Mouse (Mus musculus) T-cell, adult 2 months (primary cell): Measurements from ENCODE around the gene Nedd4.

Experiments
- DNase-seq: peaks from one replicate; pipeline ENCODE4 v3.0.0; 2022; ENCODE audit warnings: low spot score

Gene Nedd4

GRCm38 (mm10) chr9:72678771-72679170 lies 16.6 kb downstream of the Nedd4 start:
- DNase-seq: no peak

GRCm38 (mm10) chr9:72681652-72682228 lies 19.6 kb downstream of the Nedd4 start:
- DNase-seq: no peak

GRCm38 (mm10) chr9:72683268-72683667 lies 21.1 kb downstream of the Nedd4 start:
- DNase-seq: no peak

- no peak for DNase-seq
These were observed 23.1 kb downstream of the Nedd4 start for GRCm38 (mm10) chr9:72685231-72685630.

GRCm38 (mm10) chr9:72686506-72686905 lies 24.4 kb downstream of the Nedd4 start:
- DNase-seq: no peak

GRCm38 (mm10) chr9:72689522-72689921 lies 27.4 kb downstream of the Nedd4 start:
- DNase-seq: no peak

DNA sequence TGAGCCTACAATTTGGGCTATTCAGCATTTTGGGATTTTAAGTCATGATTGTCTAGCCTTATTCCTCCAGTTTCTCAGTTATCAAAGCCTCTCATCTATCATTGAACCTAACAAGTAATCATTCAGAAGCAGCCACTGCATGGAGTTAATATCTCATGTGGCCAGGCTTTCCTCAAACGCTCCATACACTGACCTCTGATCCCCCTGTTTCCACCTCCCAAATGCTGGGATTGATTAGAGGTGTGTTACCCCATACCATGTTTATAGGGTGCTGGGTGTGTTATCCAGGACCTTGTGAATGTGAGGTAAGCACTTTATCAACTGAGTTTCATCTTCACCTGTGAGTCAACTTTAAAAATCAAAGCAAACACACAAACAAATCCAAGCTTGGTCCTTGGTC lies 28.7 kb downstream of the Nedd4 start:
- DNase-seq: no peak

GRCm38 (mm10) chr9:72691942-72692341 lies 29.8 kb downstream of the Nedd4 start:
- DNase-seq: no peak

DNA sequence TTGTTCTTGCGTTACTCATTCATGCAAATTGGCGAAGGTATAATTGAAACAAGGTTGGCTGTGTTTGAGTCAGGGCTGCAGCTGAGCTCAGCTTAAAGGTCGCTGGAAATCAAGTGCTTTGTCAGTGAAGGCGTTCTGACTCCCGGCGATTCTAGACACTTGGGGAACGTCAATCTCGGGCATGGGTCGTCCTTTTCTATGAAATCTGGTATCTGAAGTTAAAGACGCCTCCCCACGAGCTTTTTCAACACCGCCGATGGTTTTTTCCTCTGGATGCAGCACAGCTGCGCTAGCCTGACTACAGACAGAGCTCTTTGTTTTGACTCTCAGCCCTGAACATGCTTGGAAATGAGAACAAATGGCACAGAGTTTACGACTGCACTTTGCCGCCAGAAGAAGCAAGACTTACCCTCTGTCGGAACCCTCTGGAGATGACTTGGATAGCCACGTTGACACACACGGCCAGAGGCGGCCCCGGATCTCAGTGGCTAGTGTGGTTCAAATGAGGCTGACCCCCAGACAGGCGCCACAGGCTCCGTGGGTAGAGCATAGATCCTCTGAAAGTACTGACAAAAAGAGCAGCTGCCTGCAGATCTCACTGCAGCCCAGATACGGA lies 31.0 kb downstream of the Nedd4 start:
- DNase-seq: no peak

DNA sequence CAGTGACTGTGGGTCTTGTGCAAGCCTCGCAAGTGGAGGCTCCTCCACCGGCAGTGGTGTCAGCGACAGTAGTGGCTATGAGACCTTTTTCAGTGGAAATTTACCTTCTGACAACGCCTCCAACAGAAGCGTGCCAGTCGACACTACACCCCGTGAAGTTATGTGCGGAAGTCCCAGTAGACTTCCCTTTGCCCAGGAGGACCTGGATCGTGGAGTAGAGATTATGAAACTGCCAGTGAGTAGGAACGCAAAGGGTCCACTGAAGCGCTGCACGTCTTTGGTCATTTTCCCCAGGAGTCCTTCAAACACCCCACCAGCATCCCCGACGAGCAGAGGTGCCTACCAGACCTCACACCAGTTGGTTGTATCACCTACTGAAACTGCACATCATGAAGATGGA lies 31.7 kb downstream of the Nedd4 start:
- DNase-seq: no peak

- DNase-seq: no peak
These were observed 34.4 kb downstream of the Nedd4 start for GRCm38 (mm10) chr9:72696508-72696907.

DNA sequence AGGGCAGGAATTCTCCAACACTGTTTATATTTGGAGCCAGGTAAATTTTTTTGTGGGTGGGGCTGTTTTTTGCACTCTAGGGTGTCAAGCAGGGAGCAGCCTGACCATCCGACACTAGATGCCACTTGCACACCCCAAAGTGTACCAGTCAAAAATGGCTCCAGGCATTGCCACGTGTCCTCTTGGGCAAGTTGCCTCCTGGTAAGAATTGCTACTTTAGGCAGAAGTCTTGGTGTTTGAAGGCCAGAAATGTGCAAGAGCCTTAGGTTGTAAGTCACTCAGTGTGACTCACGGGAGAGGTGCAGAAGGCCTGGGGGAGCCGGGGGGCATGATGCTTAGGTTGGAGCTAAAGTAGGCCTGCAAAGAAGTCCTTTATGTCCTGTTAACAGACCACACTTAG lies 35.6 kb downstream of the Nedd4 start:
- no peak for DNase-seq

DNA sequence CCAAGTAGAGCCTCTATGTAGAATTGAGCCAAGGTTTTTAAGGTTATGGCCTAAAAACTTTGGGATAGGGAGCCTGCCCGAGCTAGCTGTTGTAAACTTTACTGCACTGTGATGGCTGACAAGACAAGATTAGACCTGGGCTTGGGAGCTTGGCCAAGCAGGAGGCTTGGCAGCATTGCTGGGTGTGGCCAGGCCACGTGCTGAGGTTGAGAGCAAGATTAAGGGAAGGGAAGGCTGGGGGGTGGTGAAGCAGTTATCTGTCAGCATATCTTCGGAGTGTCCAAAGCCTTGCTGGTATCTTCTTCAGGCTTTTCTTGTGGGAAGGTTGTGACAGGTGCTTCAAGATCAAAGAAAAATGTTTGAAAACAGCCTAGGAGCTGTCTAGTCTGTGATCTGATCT lies 37.6 kb downstream of the Nedd4 start:
- no peak for DNase-seq

DNA sequence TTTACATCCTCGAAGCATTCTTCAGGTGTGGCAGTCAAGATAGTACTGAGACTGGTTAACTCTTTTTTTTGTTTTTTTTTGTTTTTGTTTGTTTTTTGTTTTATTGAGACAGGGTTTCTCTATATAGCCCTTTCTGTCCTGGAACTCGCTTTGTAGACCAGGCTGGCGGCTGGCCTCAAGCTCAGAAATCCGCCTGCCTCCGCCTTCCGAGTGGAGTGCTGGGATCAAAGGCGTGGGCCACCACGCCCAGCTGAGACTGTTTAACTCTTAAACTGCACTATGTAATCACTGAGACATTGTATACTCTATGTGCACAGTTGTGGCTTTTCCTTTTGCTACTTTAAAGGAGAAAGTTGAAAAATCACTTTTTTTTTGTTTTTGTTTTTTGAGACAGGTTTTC lies 39.3 kb downstream of the Nedd4 start:
- DNase-seq: no peak

DNA sequence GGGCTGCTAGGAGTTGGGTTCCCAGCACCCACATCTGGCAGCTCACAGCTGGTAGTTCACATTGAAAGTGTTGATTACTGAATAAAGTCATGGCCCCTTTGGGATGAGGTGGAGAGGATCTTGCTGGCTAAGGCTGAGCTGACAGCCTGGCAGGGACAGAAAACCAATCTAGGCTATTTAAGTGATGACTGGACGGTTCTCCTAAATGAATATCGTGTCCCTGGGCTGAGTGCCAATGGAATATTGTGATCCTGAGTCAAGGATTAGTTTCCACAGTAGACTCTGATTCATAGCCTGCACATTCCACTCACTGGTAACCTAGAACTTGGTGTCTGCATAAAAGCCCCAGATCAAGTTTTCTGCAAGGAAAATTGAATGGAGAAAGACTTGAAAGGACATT lies 39.9 kb downstream of the Nedd4 start:
- DNase-seq: no peak

DNA sequence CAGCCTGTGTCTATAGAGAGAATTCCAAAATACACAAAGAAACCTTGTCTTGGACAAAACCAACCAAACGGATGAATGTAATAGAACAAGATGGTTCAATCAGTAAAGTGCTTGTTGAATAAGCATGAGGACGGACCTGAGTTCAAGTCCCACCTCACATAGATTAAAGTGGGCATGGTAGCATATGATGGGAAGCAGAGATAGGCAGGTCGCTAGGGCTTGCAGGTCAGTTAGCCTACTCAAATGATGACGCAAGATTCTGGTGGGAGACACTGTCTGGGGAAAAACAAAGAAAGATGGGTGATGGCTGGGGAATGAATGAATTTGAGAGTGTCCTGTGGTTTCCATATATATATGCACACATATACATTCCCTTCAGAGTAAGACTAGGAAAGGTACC lies 41.0 kb downstream of the Nedd4 start:
- no peak for DNase-seq

GRCm38 (mm10) chr9:72703754-72704153 lies 41.6 kb downstream of the Nedd4 start:
- no peak for DNase-seq

GRCm38 (mm10) chr9:72705270-72705669 lies 43.1 kb downstream of the Nedd4 start:
- DNase-seq: no peak

DNA sequence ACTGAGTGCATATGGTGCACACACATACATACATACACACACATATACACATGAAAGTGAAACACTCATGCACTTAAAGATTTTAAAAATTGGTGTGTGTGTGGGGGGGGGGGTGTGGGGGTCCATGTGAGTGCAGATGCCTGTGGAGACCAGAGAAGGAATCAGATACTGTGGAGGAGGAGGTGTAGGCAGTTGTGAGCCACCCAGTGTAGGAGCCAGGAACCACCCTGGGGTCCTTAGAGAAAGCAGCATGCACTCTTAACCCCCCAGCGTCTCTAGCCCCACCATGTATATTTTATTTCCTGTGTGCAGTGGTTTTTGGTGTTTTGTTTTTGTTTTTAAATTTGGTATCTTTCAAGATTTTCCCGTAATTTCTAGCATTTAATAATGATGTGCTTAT lies 45.9 kb downstream of the Nedd4 start:
- DNase-seq: no peak

- no peak for DNase-seq
These were observed 46.5 kb downstream of the Nedd4 start for GRCm38 (mm10) chr9:72708690-72709089.

DNA sequence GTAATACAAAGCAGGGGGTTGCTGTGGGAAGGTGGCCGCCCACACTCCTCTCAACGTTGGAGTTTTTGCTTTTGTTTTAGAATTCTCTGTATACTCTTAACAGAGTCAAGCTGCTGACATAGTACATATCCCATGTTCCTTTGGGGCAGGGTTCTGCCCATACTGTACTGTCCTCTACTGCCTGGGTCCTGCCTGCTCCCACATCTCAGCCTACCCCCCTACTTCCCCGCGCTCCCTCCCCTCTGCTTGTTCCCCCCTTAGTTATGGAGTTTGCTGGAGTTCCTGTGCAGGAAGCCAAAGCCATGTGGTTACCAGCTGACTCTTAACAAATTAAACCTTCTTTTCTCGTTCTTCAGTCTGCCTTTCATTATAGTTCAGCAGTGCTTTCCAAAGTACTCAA lies 47.9 kb downstream of the Nedd4 start:
- DNase-seq: no peak

GRCm38 (mm10) chr9:72714945-72715344 lies 52.8 kb downstream of the Nedd4 start:
- no peak for DNase-seq

- DNase-seq: no peak
These were observed 54.1 kb downstream of the Nedd4 start for GRCm38 (mm10) chr9:72716200-72716599.

GRCm38 (mm10) chr9:72719143-72719542 lies 57.0 kb downstream of the Nedd4 start:
- DNase-seq: no peak
